In genomic region chr7:143055001-143055400, GRCm38 (mm10) we compare ENCODE assay signal across 8 mouse cellular contexts. TPM values are rescaled to one million over a fixed set of nuclear protein-coding genes. Genes with fewer than 3 reads are reported as not detected.
A peak's percentile ranks its signal among the peaks of the same experiment; 100 is the strongest.
DNase-seq lines count a peak whose midpoint lies in the region; ATAC-seq and TF ChIP-seq lines count a peak whose summit lies in the region.

No protein-coding gene starts in this region.

- H3K79me2 ChIP-seq in myocyte (ENCODE audit: control insufficient read depth, insufficient read depth), result peaks cover 71% of the 10 kb centered on the region

- peak overlapping the region; percentile 79 for H3K4me2 ChIP-seq in kidney, postnatal 0 days (ENCODE audit: low read length)
- peak overlapping the region; percentile 97 for H3K4me2 ChIP-seq in embryonic facial prominence, embryonic 13.5 days
- H3K4me2 ChIP-seq in intestine, embryonic 15.5 days (replicated peaks), result peak overlapping the region; percentile 83
- peak overlapping the region; percentile 99 for H3K4me2 ChIP-seq in myocyte (ENCODE audit: low read depth)

- no peak for ATAC-seq in kidney, postnatal 0 days (replicated peaks; ENCODE audit: low FRiP score, low read depth)
- ATAC-seq in embryonic facial prominence, embryonic 13.5 days (ENCODE audit: insufficient number of reproducible peaks, insufficient read depth, low FRiP score, low TSS enrichment, low read depth), result no peak
- no peak for ATAC-seq in intestine, embryonic 15.5 days

- 0 out of 2 replicates have a peak overlapping the region, but pooled peaks have one; percentile 8 for H3K27ac ChIP-seq in kidney, postnatal 0 days
- H3K27ac ChIP-seq in embryonic facial prominence, embryonic 13.5 days, result peak overlapping the region; percentile 62; the same call in 1 of the 2 replicates
- peak overlapping the region; percentile 17; the same call in 1 of the 2 replicates for H3K27ac ChIP-seq in intestine, embryonic 15.5 days

- no peaks in the 10 kb centered on the region for H3K27me3 ChIP-seq in kidney, postnatal 0 days (ENCODE audit: insufficient read depth, low read length)
- H3K27me3 ChIP-seq in embryonic facial prominence, embryonic 13.5 days, result no peaks in the 10 kb centered on the region
- H3K27me3 ChIP-seq in intestine, embryonic 15.5 days (replicated peaks), result no peaks in the 10 kb centered on the region
- no peaks in the 10 kb centered on the region for H3K27me3 ChIP-seq in myocyte (ENCODE audit: control insufficient read depth, insufficient read depth, insufficient read length)

- WGBS in kidney, postnatal 0 days, result 59% methylated on average over 3 of the region's 3 CpGs
- WGBS in embryonic facial prominence, embryonic 13.5 days, result 87% methylated on average over 3 of the region's 3 CpGs
- WGBS in intestine, embryonic 15.5 days, result 70% methylated on average over 3 of the region's 3 CpGs

- peaks cover 39% of the 10 kb centered on the region for H3K4me1 ChIP-seq in kidney, postnatal 0 days (replicated peaks; ENCODE audit: insufficient read depth, low read length)
- peaks cover 64% of the 10 kb centered on the region for H3K4me1 ChIP-seq in embryonic facial prominence, embryonic 13.5 days
- peaks cover 60% of the 10 kb centered on the region for H3K4me1 ChIP-seq in intestine, embryonic 15.5 days (replicated peaks)

- TF ChIP-seq POLR2A in myocyte (IDR thresholded peaks at IDR 0.05; ENCODE audit: insufficient read length, low read depth), result no peak

- no peak for TF ChIP-seq CTCF in kidney, postnatal 0 days (IDR thresholded peaks at IDR 0.05; ENCODE audit: low read depth)

- H3K36me3 ChIP-seq in kidney, postnatal 0 days (ENCODE audit: insufficient read depth, low read length), result 0 out of 2 replicates have a peak, but pooled peaks cover 3% of the 10 kb centered on the region
- H3K36me3 ChIP-seq in embryonic facial prominence, embryonic 13.5 days, result peaks cover 27% of the 10 kb centered on the region
- H3K36me3 ChIP-seq in intestine, embryonic 15.5 days, result 0 out of 2 replicates have a peak, but pooled peaks cover 3% of the 10 kb centered on the region
- peaks cover 10% of the 10 kb centered on the region for H3K36me3 ChIP-seq in myocyte (ENCODE audit: control insufficient read depth, insufficient read depth)

- H3K9ac ChIP-seq in kidney, postnatal 0 days (ENCODE audit: low read depth, low read length), result peak overlapping the region; percentile 38; the same call in 1 of the 2 replicates
- H3K9ac ChIP-seq in embryonic facial prominence, embryonic 13.5 days, result peak overlapping the region; percentile 96
- peak overlapping the region; percentile 97 for H3K9ac ChIP-seq in intestine, embryonic 15.5 days

- no peak for DNase-seq in kidney, postnatal 0 days (ENCODE audit: low spot score)
- no peak for DNase-seq in kidney, postnatal 14 days
- DNase-seq in embryo, embryonic 10.5 days (ENCODE audit: low spot score), result no peak
- DNase-seq in ovary, adult 18-20 months (ENCODE audit: low spot score), result no peak
- DNase-seq in urinary bladder, postnatal 36 days (ENCODE audit: low spot score in 2 of 2), result no peak

- peak overlapping the region; percentile 95 for H3ac ChIP-seq in myocyte (ENCODE audit: control insufficient read depth, insufficient read length)

- peak overlapping the region; percentile 98 for H3K4me3 ChIP-seq in kidney, postnatal 0 days (replicated peaks; ENCODE audit: low read depth, low read length)
- H3K4me3 ChIP-seq in embryonic facial prominence, embryonic 13.5 days, result peak overlapping the region; percentile 84
- H3K4me3 ChIP-seq in intestine, embryonic 15.5 days (replicated peaks), result peak overlapping the region; percentile 89
- peak overlapping the region; percentile 99 for H3K4me3 ChIP-seq in myocyte

- no peaks in the 10 kb centered on the region for H3K9me3 ChIP-seq in kidney, postnatal 0 days (replicated peaks; ENCODE audit: low read length)
- no peaks in the 10 kb centered on the region for H3K9me3 ChIP-seq in embryonic facial prominence, embryonic 13.5 days
- H3K9me3 ChIP-seq in intestine, embryonic 15.5 days, result no peaks in the 10 kb centered on the region

TF ChIP-seq in myocyte, 11 proteins besides CTCF, POLR2A, EP300 and RAD21:
- TF ChIP-seq E2F4 (IDR thresholded peaks at IDR 0.05; ENCODE audit: insufficient read depth) (no peak), REST (IDR thresholded peaks at IDR 0.05; ENCODE audit: insufficient read depth, insufficient read length) (no peak), CEBPB (IDR thresholded peaks at IDR 0.05; ENCODE audit: insufficient read depth, poor library complexity, severe bottlenecking) (no peak), TCF3 (IDR thresholded peaks at IDR 0.05; ENCODE audit: insufficient read length, low read depth) (no peak), MYOD1 (IDR thresholded peaks at IDR 0.05; ENCODE audit: control insufficient read depth in 1 of 3, insufficient read length in 2 of 3, low read depth in 2 of 3) (no peak), POLR2AphosphoS2 (IDR thresholded peaks at IDR 0.05; ENCODE audit: insufficient read length, low read depth) (no peak), MAX (IDR thresholded peaks at IDR 0.05; ENCODE audit: low read depth) (no peak), TCF12 (IDR thresholded peaks at IDR 0.05; ENCODE audit: insufficient read depth, poor library complexity, severe bottlenecking) (no peak), SRF (IDR thresholded peaks at IDR 0.05; ENCODE audit: control insufficient read depth, insufficient read length, low read depth) (no peak), MYOG (IDR thresholded peaks at IDR 0.05; ENCODE audit: control insufficient read depth in 1 of 3, insufficient read depth in 1 of 3, insufficient read length in 2 of 3, low read depth in 2 of 3) (no peak), USF1 (IDR thresholded peaks at IDR 0.05; ENCODE audit: low read depth) (no peak)

RNA-seq across cellular contexts. Expression of gene Cd81, which starts 2.5 kb away (rescaled TPM):
- polyA plus RNA-seq in kidney, postnatal 0 days (2015; fragmentation: Nextera tagmentation; extraction: Ambion mirVana), result 621 and 647 TPM in 2 replicates
- polyA plus RNA-seq in embryonic facial prominence, embryonic 13.5 days (2015; fragmentation: Nextera tagmentation; extraction: Ambion mirVana), result 407 and 457 TPM in 2 replicates
- polyA plus RNA-seq in intestine, embryonic 15.5 days (2015; fragmentation: Nextera tagmentation; extraction: Ambion mirVana), result 411 and 413 TPM in 2 replicates
- polyA plus RNA-seq in myocyte (2012; fragmentation: generic; extraction: Trizol), result 744 TPM

RNA-seq across cellular contexts. Expression of gene Tssc4, which starts 14.0 kb away (rescaled TPM):
- 69.1 and 72.3 TPM in 2 replicates for polyA plus RNA-seq in kidney, postnatal 0 days (2015; fragmentation: Nextera tagmentation; extraction: Ambion mirVana)
- 98.8 and 105 TPM in 2 replicates for polyA plus RNA-seq in embryonic facial prominence, embryonic 13.5 days (2015; fragmentation: Nextera tagmentation; extraction: Ambion mirVana)
- 76.0 and 76.2 TPM in 2 replicates for polyA plus RNA-seq in intestine, embryonic 15.5 days (2015; fragmentation: Nextera tagmentation; extraction: Ambion mirVana)
- 78.6 TPM for polyA plus RNA-seq in myocyte (2012; fragmentation: generic; extraction: Trizol)

RNA-seq across cellular contexts. Expression of gene Trpm5, which starts 39.4 kb away (rescaled TPM):
- 3.4 and 3.9 TPM in 2 replicates for polyA plus RNA-seq in kidney, postnatal 0 days (2015; fragmentation: Nextera tagmentation; extraction: Ambion mirVana)
- polyA plus RNA-seq in embryonic facial prominence, embryonic 13.5 days (2015; fragmentation: Nextera tagmentation; extraction: Ambion mirVana), result 7.7 and 9.8 TPM in 2 replicates
- 8.2 and 9.8 TPM in 2 replicates for polyA plus RNA-seq in intestine, embryonic 15.5 days (2015; fragmentation: Nextera tagmentation; extraction: Ambion mirVana)
- 6.9 TPM for polyA plus RNA-seq in myocyte (2012; fragmentation: generic; extraction: Trizol)

RNA-seq across cellular contexts. Expression of gene Tspan32, which starts 50.2 kb away (rescaled TPM):
- 1.0 and 1.1 TPM in 2 replicates for polyA plus RNA-seq in kidney, postnatal 0 days (2015; fragmentation: Nextera tagmentation; extraction: Ambion mirVana)
- polyA plus RNA-seq in embryonic facial prominence, embryonic 13.5 days (2015; fragmentation: Nextera tagmentation; extraction: Ambion mirVana), result 2.6 and 2.8 TPM in 2 replicates
- polyA plus RNA-seq in intestine, embryonic 15.5 days (2015; fragmentation: Nextera tagmentation; extraction: Ambion mirVana), result 2.2 and 2.8 TPM in 2 replicates
- 59.5 TPM for polyA plus RNA-seq in myocyte (2012; fragmentation: generic; extraction: Trizol)

RNA-seq across cellular contexts. Expression of gene Kcnq1, which starts 51.2 kb away (rescaled TPM):
- 12.6 and 13.4 TPM in 2 replicates for polyA plus RNA-seq in kidney, postnatal 0 days (2015; fragmentation: Nextera tagmentation; extraction: Ambion mirVana)
- polyA plus RNA-seq in embryonic facial prominence, embryonic 13.5 days (2015; fragmentation: Nextera tagmentation; extraction: Ambion mirVana), result 0.69 and 0.84 TPM in 2 replicates
- 7.9 and 9.9 TPM in 2 replicates for polyA plus RNA-seq in intestine, embryonic 15.5 days (2015; fragmentation: Nextera tagmentation; extraction: Ambion mirVana)
- polyA plus RNA-seq in myocyte (2012; fragmentation: generic; extraction: Trizol), result 0.12 TPM

Comparison
In these comparisons a context has a peak if more than half of its experiments do, and no peak if none do; other contexts are left out.
1. H3K27ac ChIP-seq: peak in every context shown above with its lines; median percentile 62 in embryonic facial prominence, embryonic 13.5 days; 17 in intestine, embryonic 15.5 days; 8 in kidney, postnatal 0 days.
2. H3K9ac ChIP-seq: peak in every context shown above with its lines; median percentile 97 in intestine, embryonic 15.5 days; 96 in embryonic facial prominence, embryonic 13.5 days; 38 in kidney, postnatal 0 days.